Comparison of ENCODE assay signal across 28 mouse cellular contexts in genomic region chr1:93403403-93403802, GRCm38 (mm10). TPM values are rescaled to one million over a fixed set of nuclear protein-coding genes. Genes with fewer than 3 reads are reported as not detected.
"Had no signal": no experiment of that assay in that cellular context is flagged by ENCODE, and none has a peak within 500 bp of the region (broad histone marks: within the 10 kb centered on the region; RNA-seq: fewer than 3 reads in every experiment).

No protein-coding gene starts in this region.

- H3K9ac ChIP-seq: heart, embryonic 12.5 days; hindbrain, embryonic 13.5 days; hindbrain, embryonic 15.5 days; limb, embryonic 13.5 days; limb, embryonic 15.5 days; liver, embryonic 12.5 days; liver, embryonic 14.5 days had no signal

- DNase-seq: gastrocnemius, adult 2 months; gastrocnemius, postnatal 10 days; gastrocnemius, postnatal 25 days; heart, adult 11 months; heart, postnatal 10 days; heart, postnatal 36 days; kidney, adult 11 months; kidney, adult 2 months; kidney, postnatal 10 days; kidney, postnatal 25 days; kidney, postnatal 4 days; left cerebral cortex, postnatal 4 days had no signal

- H3K27me3 ChIP-seq: limb, embryonic 13.5 days; limb, embryonic 15.5 days had no signal

- H3K4me3 ChIP-seq: gastrocnemius, adult 2 months; heart, embryonic 10.5 days; heart, embryonic 12.5 days; hindbrain, embryonic 13.5 days; hindbrain, embryonic 15.5 days; layer of hippocampus, adult 2 months; left cerebral cortex, adult 2 months; limb, embryonic 13.5 days; limb, embryonic 15.5 days; liver, embryonic 12.5 days had no signal

- H3K27ac ChIP-seq: gastrocnemius, adult 2 months; heart, embryonic 10.5 days; hindbrain, embryonic 13.5 days; hindbrain, embryonic 15.5 days; hindbrain, postnatal 0 days; layer of hippocampus, adult 2 months; left cerebral cortex, adult 2 months; limb, embryonic 13.5 days; limb, embryonic 15.5 days; liver, embryonic 12.5 days; liver, embryonic 14.5 days had no signal

- ATAC-seq: hindbrain, postnatal 0 days; intestine, embryonic 16.5 days; liver, embryonic 12.5 days had no signal

- H3K9me3 ChIP-seq: heart, embryonic 10.5 days; heart, embryonic 12.5 days; hindbrain, embryonic 13.5 days; hindbrain, embryonic 15.5 days; limb, embryonic 13.5 days; limb, embryonic 15.5 days; liver, embryonic 12.5 days had no signal

RNA-seq across cellular contexts. Expression of gene Ano7, which starts 29.7 kb away (rescaled TPM):
- total RNA-seq: gastrocnemius, adult 2 months; gastrocnemius, postnatal 10 days; gastrocnemius, postnatal 25 days; gastrocnemius, postnatal 4 days; heart, adult 8-10 months; heart, postnatal 10 days; heart, postnatal 36 days; hematopoietic stem cell, adult 5-6 weeks; layer of hippocampus, adult 2 months; liver, adult 2 months had no signal
